Mouse (Mus musculus): ENCODE data around the gene Mtrex.

Mtrex gene

GRCm38 (mm10) chr13:112833253-112833894 is 93.8 kb downstream of the Mtrex start:
- in situ Hi-C loops (cut with MseI, MboI) = no loop called here

DNA sequence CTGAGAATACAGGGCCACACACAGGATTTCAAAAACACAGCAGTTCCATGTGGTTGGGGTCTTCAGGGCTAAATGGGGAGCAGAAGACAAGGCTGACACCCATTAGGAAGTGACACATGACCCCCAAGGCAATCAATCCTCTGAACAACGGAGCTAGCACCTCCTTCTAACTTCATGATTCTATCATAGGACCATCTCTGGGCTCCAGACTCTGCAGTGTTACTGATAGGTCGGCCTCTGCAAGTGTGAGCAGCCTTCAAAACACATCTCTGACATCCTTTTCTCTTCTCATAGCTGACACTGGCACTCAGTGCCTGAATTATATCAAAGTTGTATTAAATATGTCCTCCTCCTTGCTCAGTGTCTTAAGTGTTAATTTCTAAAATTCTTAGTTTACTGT is 94.6 kb downstream of the Mtrex start:
- in situ Hi-C loops (cut with MseI, MboI) = no loop called here

- in situ Hi-C loops (cut with MseI, MboI) = no loop called here
Observed at GRCm38 (mm10) chr13:112829619-112830018, 97.6 kb downstream of the Mtrex start.

DNA sequence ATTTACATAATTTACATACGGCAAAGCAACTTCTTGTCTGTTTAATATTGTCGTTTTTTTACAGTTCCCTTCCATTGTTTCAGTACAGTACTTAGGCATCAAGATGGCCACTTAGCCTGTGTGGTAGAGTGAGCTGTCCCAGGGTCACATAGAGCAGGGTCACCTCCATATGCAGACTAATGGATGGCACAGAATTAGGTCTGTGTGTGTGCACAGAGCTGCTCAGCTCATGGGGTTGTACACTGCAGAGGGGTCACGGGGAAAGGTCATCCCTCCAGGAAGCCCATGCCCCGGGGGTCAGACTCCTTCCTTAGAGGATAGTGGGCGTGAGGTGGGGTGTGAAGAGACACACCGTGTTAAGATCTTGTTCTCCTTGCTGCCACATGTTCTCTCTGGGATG is 101.7 kb downstream of the Mtrex start:
- in situ Hi-C loops (cut with MseI, MboI) = no loop called here

DNA sequence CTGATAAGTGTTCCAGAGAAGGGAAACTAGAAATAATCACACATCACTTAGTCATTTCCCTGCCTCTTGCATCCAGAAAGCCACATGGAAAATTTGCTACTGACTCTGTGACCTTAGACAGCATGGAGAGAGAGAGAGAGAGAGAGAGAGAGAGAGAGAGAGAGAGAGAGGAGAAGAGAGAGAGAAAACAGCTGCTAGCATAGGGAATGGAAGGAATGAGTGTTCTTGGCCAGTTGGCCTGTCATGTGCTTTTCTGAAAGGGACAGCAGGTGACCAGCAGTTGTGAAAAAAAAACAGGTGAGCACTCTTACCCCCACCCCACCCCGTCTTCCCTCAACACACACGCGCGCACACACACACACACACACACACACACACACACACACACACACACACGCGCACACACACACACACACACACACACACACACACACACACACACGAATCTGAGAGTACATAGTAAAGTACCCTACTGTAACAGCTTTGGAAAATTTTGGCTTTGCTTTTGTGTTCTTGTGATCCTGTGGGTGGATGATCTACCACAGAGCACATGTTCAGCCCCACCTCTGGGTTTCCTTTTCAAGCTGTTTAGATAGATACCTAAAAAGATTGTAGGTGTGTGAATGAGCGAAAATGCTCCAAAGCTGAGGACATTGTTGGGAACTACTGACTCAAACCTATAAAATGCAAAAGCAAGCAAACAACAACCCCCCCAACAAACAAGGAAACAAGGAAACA is 103.1 kb downstream of the Mtrex start:
- in situ Hi-C loops (cut with MseI, MboI) = no loop called here

DNA sequence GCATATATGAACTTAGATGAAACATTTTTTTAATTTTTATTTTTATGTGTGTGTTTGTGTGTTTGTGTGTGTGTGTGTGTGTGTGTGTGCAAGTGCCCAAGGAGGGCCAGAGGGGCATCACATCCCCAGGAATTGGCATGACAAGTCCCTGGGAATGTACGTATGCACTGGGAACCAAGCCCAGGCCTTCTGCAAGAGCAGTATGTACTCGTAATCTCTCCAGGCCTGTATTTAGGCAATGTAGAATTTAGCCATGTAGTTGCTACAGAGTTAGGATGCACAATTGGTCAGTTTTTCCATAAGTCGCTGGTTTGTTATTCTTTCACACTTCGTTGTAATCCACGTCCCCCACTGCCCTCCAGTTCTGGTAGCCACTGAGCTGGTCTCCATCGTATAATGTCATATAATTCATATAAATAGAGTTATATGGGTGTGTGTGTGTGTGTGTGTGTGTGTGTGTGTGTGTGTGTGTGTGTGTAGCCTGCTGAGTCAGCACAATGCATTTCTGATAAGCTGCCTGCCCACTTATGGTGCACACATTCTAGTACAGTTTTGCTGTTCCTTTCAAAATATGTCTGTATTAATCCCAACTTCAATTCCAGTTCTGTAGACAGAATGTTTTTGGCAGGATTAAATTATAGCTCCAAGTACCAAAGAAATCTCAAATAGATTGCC is 103.8 kb downstream of the Mtrex start:
- in situ Hi-C loops (cut with MseI, MboI) = no loop called here

DNA sequence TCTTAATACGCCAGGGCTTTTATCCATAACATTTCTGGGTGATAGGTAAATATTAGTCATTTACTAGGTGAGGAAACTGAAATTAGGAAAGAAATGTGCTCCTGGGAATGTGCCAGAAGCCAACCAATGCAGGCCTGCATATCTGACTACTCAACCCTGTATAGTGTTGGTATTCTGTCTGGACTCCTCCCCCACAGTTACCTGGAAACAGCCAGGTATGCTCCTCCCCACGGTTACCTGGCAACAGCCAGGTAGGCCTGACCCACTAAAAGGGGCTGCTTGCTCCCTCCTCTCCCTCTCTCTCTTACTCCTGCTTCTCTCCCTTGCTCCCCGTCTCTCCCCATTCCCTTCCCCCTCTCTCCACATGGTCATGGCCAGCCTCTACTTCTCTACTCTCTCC is 104.8 kb downstream of the Mtrex start:
- in situ Hi-C loops (cut with MseI, MboI) = no loop called here

GRCm38 (mm10) chr13:112818125-112818524 is 109.1 kb downstream of the Mtrex start:
- in situ Hi-C loops (cut with MseI, MboI) = no loop called here

Measured in mouse trophoblast stem cell (cell line).